Mouse (Mus musculus): ENCODE data around the gene Kif3a. TPM values are rescaled to one million over a fixed set of nuclear protein-coding genes. Genes with fewer than 3 reads are reported as not detected.
A peak's percentile ranks its signal among the peaks of the same experiment; 100 is the strongest.

The Kif3a gene
- total RNA-seq, 2 experiments from 2014 or later, result 2.4 to 11.8 TPM

DNA sequence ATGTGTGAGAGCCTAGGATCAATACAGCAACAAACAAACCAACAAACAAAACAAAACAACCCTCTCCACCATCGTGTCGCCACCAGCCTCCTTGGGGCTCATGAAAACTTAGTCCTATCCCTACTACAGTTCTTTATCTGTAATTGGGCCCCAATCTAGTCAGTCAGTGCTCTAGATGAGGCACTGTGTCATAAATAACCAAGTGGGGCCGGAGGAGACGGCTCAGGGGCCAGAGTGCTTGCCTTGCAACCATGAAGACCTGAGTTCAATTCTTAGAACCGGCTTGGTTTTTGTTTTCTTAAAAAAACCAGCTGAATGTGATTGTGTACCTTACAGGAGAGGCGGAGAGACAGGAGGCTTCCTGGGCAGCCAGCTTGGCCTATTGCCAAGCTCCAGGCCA is 48.0 kb downstream of the Kif3a start:
- no peak for ATAC-seq (replicated peaks; ENCODE audit: poor library complexity, severe bottlenecking)

DNA sequence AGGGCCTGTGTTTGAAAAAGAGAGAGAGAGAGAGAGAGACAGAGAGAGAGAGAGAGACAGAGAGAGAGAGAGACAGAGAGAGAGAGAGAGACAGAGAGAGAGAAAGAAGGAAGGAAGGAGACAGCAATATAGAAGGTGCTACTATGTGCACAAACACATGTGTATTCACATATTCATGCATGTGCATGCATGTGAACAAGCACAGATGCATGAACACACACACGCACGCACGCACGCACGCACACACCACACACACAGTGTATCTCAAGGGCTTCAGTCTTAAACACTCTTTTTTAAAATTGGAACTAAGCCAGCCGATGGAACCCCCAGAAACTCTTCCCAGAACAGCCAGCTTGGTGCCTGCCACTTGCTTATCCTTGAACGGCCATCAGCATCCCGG is 48.4 kb downstream of the Kif3a start:
- no peak for ATAC-seq (replicated peaks; ENCODE audit: poor library complexity, severe bottlenecking)

DNA sequence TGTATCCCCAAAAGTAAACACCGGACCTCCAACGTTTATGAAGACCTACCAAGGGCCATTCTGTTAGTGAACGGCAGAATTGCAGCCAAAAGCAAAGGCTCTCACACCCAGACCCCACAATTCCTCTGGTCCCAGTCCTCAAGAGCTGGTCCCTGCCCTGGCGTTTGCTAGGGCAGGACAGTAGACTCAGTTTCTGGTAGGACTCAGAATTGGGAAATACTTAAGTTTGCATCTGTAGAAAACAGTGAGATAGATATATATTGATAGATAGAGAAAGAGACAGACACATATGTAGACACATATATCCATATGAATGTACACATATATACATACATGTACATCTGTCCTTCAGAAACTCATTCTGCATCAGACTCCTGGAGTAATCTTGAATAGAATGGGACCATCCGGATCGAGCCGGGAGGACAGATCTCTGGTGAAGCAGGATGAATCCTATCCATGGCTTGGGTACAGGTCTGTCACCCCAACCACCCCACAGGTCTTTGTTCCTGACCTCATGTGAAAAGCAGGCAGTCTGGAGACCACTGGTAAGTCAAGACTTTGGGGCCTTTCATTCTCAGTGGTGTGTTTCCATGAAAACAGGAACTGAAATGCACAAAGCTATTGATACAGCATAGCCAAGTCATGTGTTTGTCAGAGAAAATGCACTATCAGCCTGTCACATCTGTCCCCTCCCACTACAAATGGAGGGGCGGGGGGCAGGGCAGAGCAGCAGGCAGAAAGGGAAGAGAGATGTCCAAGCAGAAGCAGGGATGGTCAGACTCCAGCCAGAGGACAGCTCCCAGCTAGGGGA is 49.8 kb downstream of the Kif3a start:
- ATAC-seq (replicated peaks; ENCODE audit: poor library complexity, severe bottlenecking), result peak; percentile 79

DNA sequence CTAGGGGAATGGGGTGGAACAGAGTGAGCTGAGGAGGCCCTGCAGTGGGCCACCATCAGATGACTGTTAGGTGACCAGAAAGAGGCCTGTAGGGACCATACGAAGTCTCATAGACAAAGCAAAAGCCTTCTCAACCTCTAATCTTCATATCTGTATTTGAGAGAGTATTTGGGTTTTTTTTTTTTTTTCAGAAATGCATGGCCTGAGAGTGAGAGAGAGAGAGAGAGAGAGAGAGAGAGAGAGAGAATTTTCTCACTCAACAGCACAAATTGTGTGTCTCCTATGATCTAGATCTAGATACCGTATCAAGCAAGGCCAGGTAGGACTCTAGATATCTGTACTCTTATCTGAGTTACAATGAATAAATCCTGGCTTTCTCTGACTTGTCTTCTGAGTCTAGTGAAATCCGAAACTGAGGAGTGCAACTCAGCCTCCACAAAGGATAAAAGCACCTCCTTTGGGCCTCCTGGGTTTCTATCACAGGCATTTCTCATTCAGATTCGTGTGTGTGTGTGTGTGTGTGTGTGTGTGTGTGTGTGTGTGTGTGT is 50.5 kb downstream of the Kif3a start:
- ATAC-seq (replicated peaks; ENCODE audit: poor library complexity, severe bottlenecking), result no peak

DNA sequence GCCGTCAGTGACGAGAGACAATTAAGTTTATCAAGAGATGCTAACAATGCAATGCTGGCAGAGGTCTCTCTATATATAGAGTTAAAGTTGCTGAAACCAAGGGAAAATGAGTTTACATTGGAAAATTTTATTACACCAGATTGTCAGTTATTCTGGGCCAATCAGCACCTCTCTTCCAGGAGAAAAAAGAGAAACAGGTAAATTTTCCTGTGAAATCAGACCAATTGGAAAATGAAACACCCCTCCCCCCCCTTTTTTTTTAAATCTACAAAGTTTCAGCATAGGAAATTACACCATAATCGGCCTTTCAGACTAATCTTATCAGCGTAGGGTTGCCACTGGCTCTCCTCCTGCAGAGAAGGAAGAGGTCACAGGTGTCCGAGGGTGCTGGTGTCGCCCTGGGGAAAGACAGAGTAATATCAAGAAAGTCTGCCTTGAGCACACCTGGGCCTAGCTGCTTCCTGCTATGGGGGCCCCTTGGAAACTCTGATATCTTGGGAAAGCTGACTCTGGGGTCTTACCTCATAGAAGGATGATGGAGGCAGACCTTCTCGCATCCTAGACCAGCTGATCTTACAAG is 51.5 kb downstream of the Kif3a start, which contains the start of gene Il4:
Il4 (minus strand) TSS at position 51 of the 580 bp plus-strand sequence.
- no peak for ATAC-seq (replicated peaks; ENCODE audit: poor library complexity, severe bottlenecking)

DNA sequence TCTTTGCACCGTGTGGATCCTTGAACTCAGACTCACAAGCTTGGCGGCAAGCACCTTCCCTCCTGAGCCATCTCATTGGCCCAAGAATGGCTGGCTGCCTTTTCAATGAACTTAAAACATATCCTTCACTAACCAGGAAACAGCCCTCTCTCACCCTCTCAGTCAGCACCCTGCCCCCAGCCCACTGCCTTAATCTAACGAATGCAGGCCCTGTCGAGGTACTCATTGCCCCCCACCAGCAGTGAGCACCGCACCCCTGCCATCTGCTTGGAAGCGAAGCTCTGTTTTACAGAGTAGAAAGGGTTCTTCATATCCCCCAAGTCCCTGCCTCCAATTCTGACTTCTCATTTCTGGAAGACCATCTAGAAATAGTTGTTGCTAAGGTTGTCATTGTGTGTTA is 52.2 kb downstream of the Kif3a start:
- ATAC-seq (replicated peaks; ENCODE audit: poor library complexity, severe bottlenecking), result no peak

DNA sequence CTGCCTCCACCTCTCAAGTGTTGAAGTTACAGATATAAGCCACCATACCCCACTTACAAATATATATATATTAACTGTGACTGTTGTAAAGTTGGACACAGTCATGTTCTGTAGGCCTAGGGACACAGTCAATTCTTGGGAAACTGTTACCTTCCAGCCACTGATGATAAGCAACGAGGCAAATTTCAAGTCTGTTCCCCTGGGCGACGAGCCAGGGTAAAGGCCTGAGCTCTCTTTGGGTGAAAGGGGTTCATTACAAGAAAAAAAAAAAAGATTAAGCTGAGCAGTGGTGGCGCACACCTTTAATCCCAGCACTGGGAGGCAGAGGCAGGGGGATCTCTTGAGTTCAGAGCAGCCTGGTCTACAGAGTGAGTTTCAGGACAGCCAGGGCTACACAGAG is 52.9 kb downstream of the Kif3a start:
- no peak for ATAC-seq (replicated peaks; ENCODE audit: poor library complexity, severe bottlenecking)

DNA sequence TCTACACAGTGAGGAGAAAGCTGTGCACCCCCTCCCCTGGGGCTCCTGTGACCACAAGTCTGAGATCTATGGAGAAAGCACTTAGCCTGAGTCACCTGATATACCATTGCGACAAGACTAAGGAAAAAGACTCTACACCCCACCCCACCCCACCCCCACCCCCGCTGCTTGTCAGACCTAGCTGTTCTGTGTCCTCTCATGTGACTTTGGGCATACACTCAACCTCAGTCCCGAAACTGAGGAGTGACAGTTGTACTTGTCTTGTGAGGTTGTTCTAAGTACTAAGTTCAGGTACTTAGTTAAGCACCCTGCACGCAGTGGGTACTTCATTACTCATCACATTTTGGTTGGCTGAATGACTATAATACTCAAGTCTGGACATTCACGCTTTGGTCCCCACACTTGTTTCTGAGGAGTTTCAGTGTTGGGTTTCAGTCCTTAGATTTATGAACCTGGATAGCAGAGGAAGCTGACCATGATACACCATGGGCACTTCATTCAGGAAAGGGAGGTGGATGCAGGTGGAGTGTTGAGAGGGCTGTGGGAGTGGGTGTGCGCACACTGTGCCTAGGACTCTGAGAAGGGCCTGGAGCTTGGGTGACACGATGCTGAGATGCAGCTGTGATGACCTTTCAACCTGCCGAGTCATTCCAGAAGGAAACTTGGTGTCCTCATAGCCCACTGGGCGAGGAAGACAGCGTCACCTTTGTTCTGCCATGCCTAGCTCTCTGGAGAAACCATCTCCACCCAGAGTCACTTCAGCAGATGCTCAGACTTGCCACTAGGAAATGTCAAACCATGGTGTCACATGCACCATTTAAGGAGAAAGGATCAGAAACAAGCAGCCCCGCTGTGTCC is 54.6 kb downstream of the Kif3a start:
- peak; percentile 21; the same call in 1 of the 2 replicates for ATAC-seq (replicated peaks; ENCODE audit: poor library complexity, severe bottlenecking)

DNA sequence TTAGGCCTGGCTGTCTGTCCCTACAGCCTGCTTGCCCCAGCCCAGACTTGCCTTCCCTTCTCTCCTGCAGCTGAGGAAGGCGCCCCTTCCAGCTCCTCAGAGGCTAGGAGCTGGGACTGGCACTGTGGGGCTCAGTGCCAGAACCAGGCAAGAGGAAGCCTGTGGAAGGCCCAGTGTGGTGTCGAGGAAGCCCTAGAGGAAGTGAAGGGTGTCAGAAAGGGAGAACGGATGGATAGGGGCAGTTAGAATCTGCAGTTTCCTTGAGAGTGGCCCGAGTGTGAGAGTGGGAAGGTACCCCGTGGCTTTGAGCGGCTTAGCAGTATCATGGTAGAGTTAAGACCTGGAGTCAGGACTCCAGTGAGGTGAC is 55.2 kb downstream of the Kif3a start:
- ATAC-seq (replicated peaks; ENCODE audit: poor library complexity, severe bottlenecking), result peak; percentile 41

DNA sequence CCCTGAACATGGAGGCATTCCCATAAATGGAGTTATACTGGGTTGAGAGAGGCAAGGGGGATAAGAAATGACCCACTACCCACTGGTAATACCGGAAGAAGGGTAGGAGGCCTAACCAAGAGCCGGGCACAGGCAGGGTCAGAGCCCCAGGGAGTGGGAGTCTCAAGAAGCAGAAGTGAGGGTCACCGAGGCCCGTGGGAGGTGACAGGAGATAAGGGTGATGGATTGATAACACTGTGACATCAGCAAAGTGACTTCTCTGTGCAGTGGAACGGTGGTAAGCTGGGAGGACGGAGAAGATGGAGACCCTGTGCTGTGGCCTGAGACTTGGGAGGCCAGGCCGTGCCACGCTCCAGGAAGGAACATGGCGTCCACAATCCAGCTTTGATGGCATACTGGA is 56.4 kb downstream of the Kif3a start:
- no peak for ATAC-seq (replicated peaks; ENCODE audit: poor library complexity, severe bottlenecking)

DNA sequence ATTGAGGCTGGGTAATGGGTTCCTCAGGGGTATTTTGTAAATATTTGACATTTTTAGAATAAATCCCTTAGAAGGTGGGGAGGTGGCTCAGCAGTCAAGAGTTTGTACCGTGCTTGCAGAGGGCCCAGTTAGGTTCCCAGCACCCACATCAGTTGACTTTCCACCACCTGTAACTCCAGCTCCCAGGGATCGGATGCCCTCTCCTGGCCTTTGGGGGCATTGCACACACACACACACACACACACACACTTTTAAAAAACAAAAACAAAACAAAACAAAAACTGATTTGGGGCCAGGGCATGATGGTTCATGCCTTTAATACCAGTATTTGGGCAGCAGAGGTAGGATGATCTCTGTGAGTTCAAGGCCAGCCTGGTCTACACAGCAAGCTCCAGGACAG is 56.9 kb downstream of the Kif3a start:
- no peak for ATAC-seq (replicated peaks; ENCODE audit: poor library complexity, severe bottlenecking)

DNA sequence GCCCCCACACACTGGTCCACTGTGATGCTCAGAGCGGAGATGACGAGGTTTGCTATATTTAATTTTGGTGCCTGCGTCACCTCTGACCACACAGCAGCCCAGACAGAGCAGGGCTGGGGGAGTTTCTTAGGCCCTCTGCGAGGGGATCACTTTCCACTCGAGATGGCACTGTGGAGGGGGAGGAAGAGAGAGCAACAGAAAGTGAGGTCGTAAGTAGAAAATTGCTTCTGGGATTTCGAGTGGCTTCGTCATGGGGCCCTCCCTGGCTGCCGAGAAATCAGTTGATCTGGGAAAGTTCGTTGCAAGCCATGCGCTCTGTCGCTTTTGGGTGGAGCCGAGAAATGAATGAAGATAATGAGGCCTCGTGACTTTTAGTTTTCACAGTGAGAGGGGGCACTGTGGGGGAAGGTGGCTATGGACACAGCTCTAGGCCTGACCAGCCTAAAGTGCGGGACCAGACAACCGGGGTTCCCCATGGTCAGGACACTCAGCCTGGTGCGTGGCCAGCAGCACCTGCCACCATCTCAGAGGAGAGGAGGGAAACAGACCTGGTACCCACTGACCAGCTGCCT is 59.7 kb downstream of the Kif3a start:
- ATAC-seq (replicated peaks; ENCODE audit: poor library complexity, severe bottlenecking), result no peak

DNA sequence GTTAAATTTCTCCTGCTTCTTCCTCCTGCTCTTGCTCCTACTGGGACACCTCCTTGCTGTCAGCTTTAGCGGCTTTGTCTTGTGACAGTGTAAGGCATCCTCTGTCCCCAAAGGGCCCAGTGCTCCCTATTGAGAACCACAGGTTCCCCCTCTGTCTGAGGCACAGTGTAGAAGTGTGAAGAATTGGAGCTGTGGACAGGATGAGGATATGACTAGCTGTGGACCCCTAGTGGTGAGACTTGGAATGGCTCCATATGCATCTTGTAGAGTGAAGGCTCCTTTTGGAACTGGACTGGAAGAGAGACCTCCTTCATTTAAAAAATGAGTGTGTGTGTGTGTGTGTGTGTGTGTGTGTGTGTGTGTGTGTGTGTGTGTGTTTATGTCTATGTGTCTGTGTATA is 60.7 kb downstream of the Kif3a start:
- ATAC-seq (replicated peaks; ENCODE audit: poor library complexity, severe bottlenecking), result peak; percentile 82

DNA sequence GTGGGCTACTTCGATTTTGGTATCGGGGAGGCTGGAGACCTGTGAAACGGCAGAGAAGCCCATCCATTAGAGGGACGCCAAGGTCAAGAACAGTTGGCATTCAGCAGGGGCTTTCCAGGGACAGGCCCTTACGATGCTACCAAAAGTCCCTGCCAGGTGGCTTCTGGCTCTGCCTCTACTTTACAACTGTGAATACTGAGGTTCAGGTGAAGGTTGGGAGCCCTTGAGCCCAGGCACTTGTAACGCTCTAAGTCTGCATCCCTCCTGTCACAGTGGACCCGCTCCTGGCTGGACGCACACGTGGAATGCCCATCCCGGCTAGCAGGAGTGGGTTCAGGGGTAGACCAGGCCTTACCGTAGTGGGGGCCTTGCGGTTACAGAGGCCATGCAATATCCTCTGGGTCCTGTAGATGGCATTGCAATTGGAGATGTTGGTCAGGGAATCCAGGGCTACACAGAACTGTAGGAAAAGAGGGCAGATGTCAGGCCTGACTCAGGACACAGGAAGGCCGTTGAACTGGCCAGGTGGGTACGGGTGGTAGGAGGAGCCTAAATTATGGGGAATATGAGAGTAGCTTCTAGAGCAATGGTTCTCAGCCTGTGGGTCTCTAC is 65.0 kb downstream of the Kif3a start:
- ATAC-seq (replicated peaks; ENCODE audit: poor library complexity, severe bottlenecking), result peak; percentile 26; the same call in 1 of the 2 replicates

DNA sequence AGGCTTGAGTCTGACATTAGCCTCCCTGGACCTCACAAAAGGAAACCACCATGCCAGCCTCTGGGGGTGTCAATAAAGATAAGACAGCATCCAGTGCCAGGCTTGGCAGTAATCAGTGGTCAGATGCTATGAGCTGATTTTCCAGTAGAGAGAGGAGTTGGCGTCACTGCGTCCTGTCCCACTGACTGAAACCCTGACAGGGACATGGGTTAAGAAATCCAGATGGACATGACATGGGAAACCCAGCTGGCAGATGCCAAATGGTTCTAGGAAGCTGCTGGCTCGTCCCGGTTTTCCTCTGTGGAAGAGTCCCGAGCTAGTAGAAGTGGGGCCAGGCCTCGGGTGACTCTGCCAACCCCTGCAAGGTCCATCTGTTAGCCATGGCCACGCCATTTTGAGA is 66.5 kb downstream of the Kif3a start:
- ATAC-seq (replicated peaks; ENCODE audit: poor library complexity, severe bottlenecking), result no peak

DNA sequence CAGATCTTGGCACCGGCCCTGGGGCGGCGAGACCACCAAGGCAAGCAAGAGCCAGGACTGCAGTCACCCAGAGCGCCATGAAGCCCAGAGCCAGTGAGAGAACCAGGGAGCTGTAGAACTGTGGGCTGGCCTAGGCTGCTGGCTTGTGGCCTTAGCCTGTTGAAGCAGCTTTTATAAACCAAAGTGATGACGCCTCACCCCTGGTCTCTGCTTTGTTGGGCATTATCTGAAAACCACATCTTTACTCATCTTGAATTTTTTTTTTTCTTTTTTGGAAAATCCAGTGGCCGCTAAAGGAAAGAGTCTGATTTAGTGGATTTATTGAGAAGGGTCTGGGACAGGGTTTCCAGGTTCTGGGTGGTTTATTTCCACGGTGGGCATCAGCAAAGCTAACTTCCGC is 67.4 kb downstream of the Kif3a start, which contains the start of gene Il13:
Il13 (minus strand) TSS at position 147 of the 400 bp plus-strand sequence.
- no peak for ATAC-seq (replicated peaks; ENCODE audit: poor library complexity, severe bottlenecking)

DNA sequence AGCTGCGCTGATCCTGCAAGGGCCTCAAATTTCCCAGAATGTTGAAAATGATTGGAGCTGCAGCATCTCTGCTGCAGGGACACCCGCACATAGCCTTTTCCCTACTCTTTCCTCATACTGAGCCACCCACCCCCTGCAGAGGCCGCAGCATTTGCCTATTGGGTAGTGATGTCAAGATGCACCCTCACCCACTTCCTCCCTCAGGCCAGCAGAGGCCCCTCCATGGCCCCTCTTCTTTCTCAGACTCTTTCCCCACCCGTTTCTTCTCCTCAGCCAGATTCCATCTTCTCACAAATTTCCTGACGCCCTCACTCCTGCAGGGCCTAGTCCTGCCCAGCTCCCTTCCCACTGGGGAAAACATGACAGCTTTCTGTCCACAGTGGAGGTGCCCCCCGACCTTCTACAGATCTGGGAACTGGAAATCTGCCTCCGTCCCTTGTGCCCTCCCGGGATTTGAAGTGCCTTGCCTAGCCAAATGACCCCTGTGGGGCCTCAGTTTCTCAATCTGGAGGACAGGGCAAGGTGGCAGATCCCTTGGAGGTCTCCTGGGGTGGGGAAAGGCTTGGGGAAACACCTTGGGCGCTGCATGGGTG is 68.5 kb downstream of the Kif3a start:
- 0 out of 2 replicates have a peak, but pooled peaks have one; percentile 37 for ATAC-seq (replicated peaks; ENCODE audit: poor library complexity, severe bottlenecking)

DNA sequence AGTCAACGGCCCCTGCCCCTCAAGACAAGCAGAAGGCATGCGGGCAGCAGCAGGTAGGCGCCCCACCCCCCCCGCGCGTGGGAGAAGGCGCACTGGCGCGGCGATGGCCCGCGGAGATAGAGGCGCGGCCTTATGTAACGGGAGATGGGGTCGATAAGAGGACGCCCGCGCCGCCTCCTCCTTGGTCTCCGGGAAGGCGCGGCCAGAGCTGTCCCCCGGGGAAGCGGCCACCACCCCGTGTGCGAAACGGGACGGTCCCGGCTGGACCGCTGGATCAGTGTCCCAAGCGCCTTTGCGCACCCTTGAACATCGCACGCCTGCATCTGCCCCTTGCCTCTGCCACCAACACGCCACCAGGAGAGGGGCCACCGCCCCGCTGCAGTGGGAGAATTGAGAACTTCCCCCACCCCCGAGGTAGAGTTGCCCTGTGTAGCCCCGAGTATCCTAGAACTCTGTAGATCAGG is 69.0 kb downstream of the Kif3a start:
- ATAC-seq (replicated peaks; ENCODE audit: poor library complexity, severe bottlenecking), result peak; percentile 46

DNA sequence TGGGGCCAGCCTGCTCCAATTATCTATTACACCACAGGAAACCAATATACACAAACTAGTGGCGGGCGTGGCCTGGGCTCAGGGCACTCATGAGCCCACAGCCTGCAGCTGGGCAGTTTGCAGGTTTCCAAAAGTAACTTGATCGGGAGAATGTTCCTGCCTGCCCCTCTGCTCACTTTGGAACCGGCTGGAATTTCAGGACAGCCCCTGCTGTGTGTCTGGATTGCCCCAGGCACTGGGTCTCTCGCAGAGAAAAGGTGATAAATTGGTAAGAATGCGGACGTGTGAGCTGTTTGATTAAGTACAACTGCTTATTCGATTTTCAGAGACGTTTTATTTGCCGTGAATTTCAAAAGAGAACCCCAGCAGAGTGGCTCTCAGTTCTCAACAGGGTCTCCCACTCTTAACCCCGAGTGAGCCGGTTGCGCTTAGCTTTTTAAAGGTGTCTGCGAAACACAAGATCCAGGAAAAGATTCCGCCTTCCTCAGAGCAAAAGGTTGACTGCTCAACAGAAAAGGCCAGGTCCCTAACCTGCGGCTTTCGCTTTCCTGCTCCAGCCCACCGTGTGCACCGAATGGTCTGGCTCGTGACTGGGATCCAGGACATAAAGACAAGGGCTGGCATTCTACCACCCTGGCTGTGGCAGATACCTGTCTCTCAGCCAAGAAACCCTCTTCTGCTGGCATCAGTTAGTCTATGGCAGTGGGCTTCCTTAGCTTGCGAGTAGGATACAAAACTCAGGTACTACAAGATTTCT is 70.0 kb downstream of the Kif3a start:
- no peak for ATAC-seq (replicated peaks; ENCODE audit: poor library complexity, severe bottlenecking)
